Mouse (Mus musculus) CH12.LX (cell line): ENCODE data around the gene Scn4a. TPM values are rescaled to one million over a fixed set of nuclear protein-coding genes. Genes with fewer than 3 reads are reported as not detected.
A peak's percentile ranks its signal among the peaks of the same experiment; 100 is the strongest.

Source experiments
- DNase-seq: peaks from one replicate; pipeline ENCODE4 v3.0.0-alpha.2; 2013; ENCODE audit errors: extremely low read depth
- H3K27ac ChIP-seq: 2 replicates; pipeline ENCODE4 v1.5.1; 2012; ENCODE audit warnings: low read depth, mild to moderate bottlenecking, control low read depth, moderate library complexity; ENCODE audit not compliant: insufficient read depth
- H3K27me3 ChIP-seq: replicated peaks from 2 replicates; pipeline ENCODE3; 2012; ENCODE audit warnings: inconsistent platforms
- H3K36me3 ChIP-seq, 2 experiments: replicated peaks in 1 of 2; 2 replicates each; pipeline versions ENCODE3 to v1.6.1; 2012; ENCODE audit warnings: inconsistent platforms in 1 of 2, low read length in 1 of 2, mild to moderate bottlenecking in 1 of 2, mixed read lengths in 1 of 2, moderate library complexity in 1 of 2; ENCODE audit not compliant: control insufficient read depth in 1 of 2, insufficient read depth in 1 of 2
- H3K4me1 ChIP-seq, 2 experiments: 2 replicates each; pipeline ENCODE4 v1.6.1; 2012; ENCODE audit warnings: inconsistent platforms in 1 of 2, moderate library complexity in 1 of 2; ENCODE audit not compliant: insufficient read depth in 2 of 2, control insufficient read depth in 1 of 2
- H3K4me2 ChIP-seq: 2 replicates; pipeline ENCODE4 v1.6.1; 2012; ENCODE audit warnings: low read depth, mild to moderate bottlenecking, control low read depth; ENCODE audit not compliant: poor library complexity, insufficient read depth, severe bottlenecking
- H3K4me3 ChIP-seq, 3 experiments: fragments of 150-350 bp in 1 of 3; sonication (generic) in 1 of 3; replicated peaks in 1 of 3; 2 replicates each; pipeline versions ENCODE3 to v1.5.1; 2011 to 2012; ENCODE audit warnings: low read depth in 2 of 3, low read length in 2 of 3, mild to moderate bottlenecking in 2 of 3, moderate library complexity in 2 of 3, control low read depth in 1 of 3, improper control_type of control experiment in 1 of 3, inconsistent platforms in 1 of 3, mixed read lengths in 1 of 3; ENCODE audit not compliant: poor library complexity in 1 of 3
- H3K79me2 ChIP-seq: replicated peaks from 2 replicates; pipeline ENCODE4 v1.6.1; 2012; ENCODE audit warnings: mild to moderate bottlenecking, moderate library complexity; ENCODE audit not compliant: control insufficient read depth, poor library complexity, insufficient read depth, severe bottlenecking; ENCODE audit errors: extremely low read depth
- H3K9ac ChIP-seq: 2 replicates; pipeline ENCODE4 v1.6.1; 2012; ENCODE audit warnings: low read depth, mild to moderate bottlenecking, control low read depth, moderate library complexity; ENCODE audit not compliant: insufficient read depth
- H3K9me3 ChIP-seq: replicated peaks from 2 replicates; pipeline ENCODE3; 2012; ENCODE audit warnings: low read length, inconsistent platforms, mixed read lengths
- BHLHE40 ChIP-seq: IDR thresholded peaks from 2 replicates; pipeline ENCODE4 v1.6.1; 2011; ENCODE audit warnings: mild to moderate bottlenecking, low read depth, low read length, improper control_type of control experiment
- CTCF ChIP-seq, 2 experiments: IDR thresholded peaks in 1 of 2; conservative IDR thresholded peaks in 1 of 2; 2 replicates each; pipeline ENCODE4 v1.5.1; 2011 to 2012; ENCODE audit warnings: low read depth in 2 of 2, low read length in 2 of 2, improper control_type of control experiment in 1 of 2, inconsistent platforms in 1 of 2, mild to moderate bottlenecking in 1 of 2, moderate library complexity in 1 of 2
- E2F4 ChIP-seq: IDR thresholded peaks from 2 replicates; pipeline ENCODE4 v1.6.1; 2011; ENCODE audit warnings: low read depth, low read length, improper control_type of control experiment; ENCODE audit not compliant: insufficient replicate concordance
- ELF1 ChIP-seq: IDR thresholded peaks from 2 replicates; pipeline ENCODE4 v1.6.1; 2014; ENCODE audit warnings: low read depth, mild to moderate bottlenecking, inconsistent platforms, low read length, improper control_type of control experiment
- GABPA ChIP-seq: IDR thresholded peaks from 2 replicates; pipeline ENCODE4 v1.6.1; 2012; ENCODE audit warnings: low read depth, low read length, improper control_type of control experiment, inconsistent platforms; ENCODE audit not compliant: insufficient replicate concordance
- HCFC1 ChIP-seq: IDR thresholded peaks from 2 replicates; pipeline ENCODE4 v1.6.1; 2012; ENCODE audit warnings: low read depth, mild to moderate bottlenecking, inconsistent platforms, low read length, improper control_type of control experiment
- IRF4 ChIP-seq: IDR thresholded peaks from 2 replicates; pipeline ENCODE4 v1.6.1; 2014; ENCODE audit warnings: low read depth, mild to moderate bottlenecking, inconsistent platforms, low read length, improper control_type of control experiment
- JUN ChIP-seq: IDR thresholded peaks from 2 replicates; pipeline ENCODE4 v1.6.1; 2011; ENCODE audit warnings: low read depth, mild to moderate bottlenecking, low read length, improper control_type of control experiment, moderate library complexity; ENCODE audit not compliant: insufficient read depth
- MAX ChIP-seq: IDR thresholded peaks from 2 replicates; pipeline ENCODE4 v1.6.1; 2011; ENCODE audit warnings: low read length, improper control_type of control experiment
- MEF2A ChIP-seq: IDR thresholded peaks from 2 replicates; pipeline ENCODE4 v1.6.1; 2014; ENCODE audit warnings: low read depth, mild to moderate bottlenecking, inconsistent platforms, low read length, improper control_type of control experiment, borderline replicate concordance
- MXI1 ChIP-seq: IDR thresholded peaks from 2 replicates; pipeline ENCODE4 v1.6.1; 2011; ENCODE audit warnings: mild to moderate bottlenecking, low read depth, low read length, improper control_type of control experiment
- NELFE ChIP-seq: IDR thresholded peaks from 2 replicates; pipeline ENCODE4 v1.6.1; 2011; ENCODE audit warnings: low read depth, low read length, improper control_type of control experiment
- NRF1 ChIP-seq: IDR thresholded peaks from 2 replicates; pipeline ENCODE4 v1.6.1; 2014; ENCODE audit warnings: low read depth, mild to moderate bottlenecking, inconsistent platforms, low read length, improper control_type of control experiment, moderate library complexity
- PAX5 ChIP-seq: IDR thresholded peaks from 2 replicates; pipeline ENCODE4 v1.6.1; 2012; ENCODE audit warnings: low read length, inconsistent platforms, mixed read lengths
- POLR2A ChIP-seq: IDR thresholded peaks from 2 replicates; pipeline ENCODE4 v1.6.1; 2011; ENCODE audit warnings: low read depth, mild to moderate bottlenecking, improper control_type of control experiment, low read length
- POLR2AphosphoS2 ChIP-seq: IDR thresholded peaks from 2 replicates; pipeline ENCODE4 v1.6.1; 2011; ENCODE audit warnings: low read depth, low read length, improper control_type of control experiment
- RAD21 ChIP-seq: IDR thresholded peaks from 2 replicates; pipeline ENCODE4 v1.6.1; 2011; ENCODE audit warnings: low read depth, mild to moderate bottlenecking, low read length, improper control_type of control experiment, moderate library complexity
- RCOR1 ChIP-seq: conservative IDR thresholded peaks from 2 replicates; pipeline ENCODE4 v1.6.1; 2012; ENCODE audit warnings: low read depth, mild to moderate bottlenecking, inconsistent platforms, low read length, improper control_type of control experiment
- SIN3A ChIP-seq: IDR thresholded peaks from 2 replicates; pipeline ENCODE4 v1.6.1; 2012; ENCODE audit warnings: low read length, improper control_type of control experiment, inconsistent platforms
- TBP ChIP-seq: conservative IDR thresholded peaks from 2 replicates; pipeline ENCODE4 v1.6.1; 2011; ENCODE audit warnings: low read depth, low read length, improper control_type of control experiment
- TCF12 ChIP-seq: IDR thresholded peaks from 2 replicates; pipeline ENCODE4 v1.6.1; 2014; ENCODE audit warnings: low read depth, mild to moderate bottlenecking, inconsistent platforms, low read length, improper control_type of control experiment
- UBTF ChIP-seq: IDR thresholded peaks from 2 replicates; pipeline ENCODE4 v1.6.1; 2012; ENCODE audit warnings: low read depth, mild to moderate bottlenecking, inconsistent platforms, low read length, improper control_type of control experiment, moderate library complexity
- USF1 ChIP-seq: IDR thresholded peaks from 2 replicates; pipeline ENCODE4 v1.6.1; 2014; ENCODE audit warnings: low read depth, mild to moderate bottlenecking, inconsistent platforms, low read length, improper control_type of control experiment
- ZC3H11A ChIP-seq: IDR thresholded peaks from 2 replicates; pipeline ENCODE4 v1.6.1; 2012; ENCODE audit warnings: low read depth, mild to moderate bottlenecking, inconsistent platforms, low read length, improper control_type of control experiment
- dilution Hi-C: fragments of 300-500 bp; cut with MboI; formaldehyde crosslinking; loops from 2 replicates; pipeline ENCODE4 v1.14.3; 2020; ENCODE audit warnings: low sequenced_read_pairs; ENCODE audit not compliant: extremely low pct_unique_long_range_greater_than_20kb, extremely low pct_ligation_motif_present
- in situ Hi-C: fragments of 300-500 bp; cut with MboI; formaldehyde crosslinking; loops from 3 replicates; pipeline ENCODE4 v1.14.3; 2019; ENCODE audit warnings: low sequenced_read_pairs, low pct_ligation_motif_present, low pct_unique_long_range_greater_than_20kb, mixed read lengths
- polyA plus RNA-seq: library from polyadenylated mRNA; unstranded; fragments of >175 nt; gene quantifications from 2 replicates; pipeline ENCODE4 v1.2.1, GENCODE M21; 2012; ENCODE audit warnings: low read depth; ENCODE audit not compliant: insufficient read length
- total RNA-seq, 2 experiments: library from RNA; depleted of rRNA; stranded (reverse); fragments of 300-350 nt in 1 of 2; fragments of >200 nt in 1 of 2; gene quantifications; 2 replicates each; pipeline ENCODE4 v1.2.3; 2012 to 2014

The Scn4a gene
- total and polyA plus RNA-seq, 3 experiments: 0.55 to 0.97 (median 0.64) TPM

- H3K36me3 ChIP-seq: peaks cover 4 to 6% of the 10 kb centered on the region in 2 experiments
- no peak overlapping the region for H3K27ac ChIP-seq
- peak overlapping the region in 2 of 3 experiments; percentile 8 to 15 for H3K4me3 ChIP-seq
- in situ Hi-C loops (loop anchor here (25.0 kb wide), 1 partner anchor 444 kb away; the partner anchor contains the start of genes Milr1 and Pecam1), dilution Hi-C loops (no loop called here)
- H3K27me3 ChIP-seq: no peaks in the 10 kb centered on the region
- peaks cover 27 to 67% of the 10 kb centered on the region in 2 experiments for H3K4me1 ChIP-seq
- H3K9ac ChIP-seq: no peak overlapping the region
- DNase-seq: peak; percentile 54
- TF ChIP-seq RCOR1 (no peak), NELFE (no peak), TCF12 (no peak), POLR2A (peak; percentile 60), TBP (peak; percentile 70; the same call in 1 of the 2 replicates), HCFC1 (peak; percentile 36; the same call in 1 of the 2 replicates), E2F4 (no peak), NRF1 (no peak), MAX (peak; percentile 29; the same call in 1 of the 2 replicates), JUN (no peak), BHLHE40 (no peak), IRF4 (peak; percentile 71), CTCF (conservative IDR thresholded peaks at IDR 0.05 in 1 of 2, IDR thresholded peaks at IDR 0.05 in 1 of 2; ENCODE audit: low read depth in 2 of 2, low read length in 2 of 2) (no peak), ELF1 (peak; percentile 60), SIN3A (no peak)
- H3K79me2 ChIP-seq: peaks cover 7% of the 10 kb centered on the region
- no peaks in the 10 kb centered on the region for H3K9me3 ChIP-seq
- no peak overlapping the region for H3K4me2 ChIP-seq
Measured at GRCm38 (mm10) chr11:106318406-106319366, 34.4 kb downstream of the Scn4a start.

GRCm38 (mm10) chr11:106317801-106318200, 35.3 kb downstream of the Scn4a start:
- Histone ChIP-seq H3K4me2 (no peak overlapping the region), H3K4me1 (peaks cover 25 to 64% of the 10 kb centered on the region in 2 experiments), H3K27me3 (no peaks in the 10 kb centered on the region), H3K27ac (no peak overlapping the region), H3K9me3 (no peaks in the 10 kb centered on the region), H3K9ac (no peak overlapping the region), H3K36me3 (peaks cover 11 to 14% of the 10 kb centered on the region in 2 experiments), H3K4me3 (no peak overlapping the region), H3K79me2 (peaks cover 15% of the 10 kb centered on the region)
- dilution Hi-C loops: no loop called here
- TF ChIP-seq UBTF (no peak), NELFE (no peak), MEF2A (no peak), BHLHE40 (no peak), RCOR1 (no peak), PAX5 (no peak), IRF4 (no peak), CTCF (conservative IDR thresholded peaks at IDR 0.05 in 1 of 2, IDR thresholded peaks at IDR 0.05 in 1 of 2; ENCODE audit: low read depth in 2 of 2, low read length in 2 of 2) (no peak), GABPA (no peak), JUN (no peak), USF1 (no peak), ELF1 (no peak), POLR2A (no peak), POLR2AphosphoS2 (no peak), MAX (no peak), MXI1 (no peak), ZC3H11A (no peak), RAD21 (no peak)
- in situ Hi-C loops: loop anchor here (25.0 kb wide), 1 partner anchor 444 kb away; the partner anchor contains the start of genes Milr1 and Pecam1
- no peak for DNase-seq
